Mouse (Mus musculus) layer of hippocampus, postnatal 10 days (tissue): ENCODE measurements around the gene Tomt. TPM values are rescaled to one million over a fixed set of nuclear protein-coding genes. Genes with fewer than 3 reads are reported as not detected.
"Not testable (repeated sequence)": the region's sequence is repeated elsewhere in the genome, so short reads cannot be mapped to it uniquely, and the experiment has no call there.

ENCODE experiments used
- DNase-seq, 2 experiments: peaks; one replicate each; pipeline ENCODE4 v3.0.0; 2021; ENCODE audit warnings: low spot score in 2 of 2
- long read RNA-seq: library from polyadenylated mRNA; stranded (forward); transcript quantifications from one replicate; pipeline ENCODE4 v2.0.0, GENCODE M21; 2023
- total RNA-seq, 2 experiments: library from RNA; stranded (reverse); gene quantifications; 2 replicates each; pipeline ENCODE4 v1.2.3; 2021

The Tomt gene
- under 1 TPM in 1 of 2 experiments, not detected in 1; 0.11 TPM for total RNA-seq
- long read RNA-seq = 0 reads

DNA sequence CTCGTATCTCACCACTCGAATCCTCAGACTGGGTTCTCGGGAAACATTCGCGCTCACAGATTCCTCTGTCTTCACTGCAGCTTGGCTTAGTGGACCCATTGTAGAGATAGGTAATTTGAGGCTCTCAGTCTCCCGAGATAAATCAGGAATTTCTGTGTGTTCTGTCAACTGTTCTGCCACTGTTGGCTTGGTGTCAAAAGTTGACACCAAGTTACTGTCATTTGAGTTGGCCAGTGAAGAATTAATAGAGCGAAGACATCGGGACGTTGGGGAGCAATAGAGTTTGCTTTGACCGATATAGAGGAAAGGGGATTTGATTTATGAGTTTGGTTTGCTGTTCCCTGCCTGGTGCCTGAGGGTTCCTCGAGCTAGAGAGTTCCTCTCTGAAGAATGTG lies at the start of gene Tomt:
Gene Tomt, minus strand, starts transcription at position 73 of the 395 bp plus-strand sequence.
- DNase-seq = no peak

DNA sequence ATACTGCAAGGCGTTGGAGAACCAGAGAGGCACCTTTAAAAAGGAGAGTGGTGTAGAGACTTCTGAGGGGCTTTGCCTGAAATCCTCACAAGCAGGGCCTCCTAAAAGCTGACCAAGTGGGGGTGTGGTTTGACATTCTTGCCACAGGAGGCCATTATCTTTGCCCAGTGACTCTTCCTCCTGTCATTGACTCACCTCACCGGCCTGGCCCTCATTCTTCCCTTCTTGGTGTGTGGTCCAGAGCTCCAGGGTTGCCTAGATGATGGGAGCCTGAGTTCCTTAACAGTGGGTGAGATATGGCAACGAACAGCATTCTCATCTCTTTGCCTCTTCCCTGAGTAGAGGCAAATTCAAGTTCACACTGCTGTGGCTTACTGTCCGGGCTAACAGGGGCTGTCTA lies 49.7 kb upstream of the Tomt start:
- no peak for DNase-seq

- DNase-seq = no peak
Observed at GRCm38 (mm10) chr7:101955276-101955675, 49.1 kb upstream of the Tomt start.

DNA sequence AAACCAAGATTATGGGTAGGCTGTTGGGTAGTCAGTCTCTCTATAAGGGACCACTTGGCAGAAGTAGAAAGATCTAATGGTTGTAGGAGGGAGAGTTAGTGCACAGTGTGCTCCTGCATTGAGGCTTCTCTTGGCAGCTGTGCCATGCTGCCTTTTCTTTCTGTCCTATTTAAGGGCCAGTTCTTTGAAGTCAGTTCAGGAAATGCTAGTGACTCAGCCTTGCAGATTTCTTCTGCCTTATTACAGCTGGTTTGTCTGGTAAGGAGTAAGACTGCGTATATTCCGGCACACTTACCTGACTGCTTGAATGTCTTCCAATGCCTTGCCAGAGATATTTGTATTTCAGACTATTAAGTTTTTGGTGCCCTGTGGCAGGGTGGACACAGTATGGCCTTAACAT lies 48.0 kb upstream of the Tomt start:
- no peak for DNase-seq

DNA sequence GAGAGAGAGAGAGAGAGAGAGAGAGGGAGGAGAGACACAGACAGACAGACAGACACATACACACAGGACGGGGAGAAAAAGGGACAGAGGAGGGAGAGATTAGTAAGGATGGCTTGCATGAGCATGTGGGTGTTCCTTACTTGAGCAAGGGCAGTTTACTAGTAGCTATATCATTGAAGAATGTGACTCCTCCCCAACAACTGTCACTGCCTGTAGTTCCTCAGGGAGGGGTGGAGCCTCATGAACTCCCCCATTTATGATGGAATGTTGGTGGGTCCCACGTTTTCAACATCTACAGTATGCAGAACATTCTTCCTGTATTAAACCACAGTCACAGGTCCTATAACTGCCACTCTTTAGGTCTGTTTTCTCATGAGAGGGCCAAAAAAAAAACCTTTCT lies 45.9 kb upstream of the Tomt start:
- no peak for DNase-seq

- DNase-seq = no peak
Observed at GRCm38 (mm10) chr7:101951648-101952047, 45.5 kb upstream of the Tomt start.

DNA sequence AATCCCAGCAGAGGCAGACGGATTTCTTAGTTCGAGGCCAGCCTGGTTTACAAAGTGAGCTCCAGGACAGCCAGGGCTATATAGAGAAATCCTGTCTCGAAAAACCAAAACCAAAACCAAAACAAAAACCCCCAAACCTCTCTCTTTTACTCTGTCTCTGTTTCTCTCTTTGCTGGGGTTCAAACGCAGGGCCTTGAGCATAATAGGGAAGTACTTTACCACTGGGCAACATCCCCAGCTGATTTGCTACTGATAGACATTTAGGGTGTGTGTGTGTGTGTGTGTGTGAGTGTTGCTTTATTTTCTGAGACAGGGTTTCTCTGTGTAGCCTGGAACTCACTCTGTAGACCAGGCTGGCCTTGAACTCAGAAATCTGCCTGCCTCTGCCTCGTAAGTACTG lies 42.8 kb upstream of the Tomt start:
- not testable (repeated sequence) for DNase-seq

- DNase-seq = no peak
Observed at GRCm38 (mm10) chr7:101939758-101940157, 33.6 kb upstream of the Tomt start.

- DNase-seq = no peak
Observed at GRCm38 (mm10) chr7:101938348-101938747, 32.2 kb upstream of the Tomt start.

DNA sequence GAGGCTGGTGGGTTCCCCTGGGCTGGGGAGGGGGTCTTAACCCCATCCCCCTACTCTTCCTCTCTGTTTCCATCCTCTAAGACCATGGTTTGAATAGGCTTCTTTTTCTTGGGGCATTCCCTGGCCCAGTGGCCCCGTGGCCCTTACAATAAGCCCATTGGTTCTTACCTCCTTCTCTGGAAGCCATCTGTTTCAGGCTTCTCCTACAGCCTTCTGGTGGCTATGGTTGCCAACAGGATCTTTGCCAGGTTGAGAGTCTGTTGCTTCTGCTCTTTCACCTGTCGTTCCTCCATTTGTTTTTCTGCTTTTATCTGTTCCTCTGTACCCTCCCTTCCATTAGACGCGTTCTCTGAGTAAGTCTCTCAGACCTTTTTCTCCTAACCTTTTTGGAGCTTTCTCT lies 31.4 kb upstream of the Tomt start:
- DNase-seq = peak; percentile 23 to 40

DNA sequence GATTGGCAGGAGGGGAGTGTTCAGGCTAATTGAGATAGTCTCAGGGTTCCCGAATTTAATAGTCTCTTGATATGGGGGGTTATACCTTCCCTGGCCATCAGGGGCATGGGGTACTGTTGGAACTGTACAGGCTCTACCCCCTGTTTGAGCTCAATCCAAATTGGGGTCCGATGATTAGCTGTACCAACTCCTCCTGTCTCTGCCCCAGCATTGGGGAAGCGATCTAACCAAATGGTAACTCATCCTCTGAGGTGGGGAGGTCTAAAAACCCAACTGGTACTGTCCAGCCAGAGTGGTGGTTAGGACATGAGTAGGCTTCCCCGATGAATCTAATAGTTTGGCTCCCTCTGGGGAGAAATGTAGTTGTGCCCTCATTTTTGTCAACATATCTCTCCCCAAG lies 30.8 kb upstream of the Tomt start:
- no peak for DNase-seq

DNA sequence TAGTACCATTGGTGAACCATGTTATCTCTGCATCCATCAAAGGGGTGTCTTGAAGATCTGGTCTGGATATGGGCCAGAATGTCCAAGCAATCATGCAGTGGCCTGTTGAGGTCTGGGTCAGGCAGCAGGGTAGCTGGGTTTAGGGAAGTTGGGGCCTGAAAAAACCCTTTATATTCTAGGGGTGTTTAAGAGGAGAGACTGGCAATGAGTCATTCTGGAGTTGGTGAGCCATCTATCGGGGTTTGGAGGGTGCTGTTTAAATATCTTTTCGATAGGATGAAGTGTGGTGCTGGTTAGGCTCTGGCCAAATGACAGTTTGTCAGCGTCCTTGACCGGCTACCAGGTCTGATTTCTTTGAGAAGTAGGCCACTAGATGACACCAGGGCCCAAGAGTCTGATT lies 29.8 kb upstream of the Tomt start:
- no peak for DNase-seq

- peak; percentile 94 to 96 for DNase-seq
Observed at GRCm38 (mm10) chr7:101933751-101934240, 27.6 kb upstream of the Tomt start, which contains the start of the genes Lrrc51 and Numa1. Lrrc51 (minus strand) TSS chr7:101933895. Numa1 (plus strand) TSS chr7:101934111.

DNA sequence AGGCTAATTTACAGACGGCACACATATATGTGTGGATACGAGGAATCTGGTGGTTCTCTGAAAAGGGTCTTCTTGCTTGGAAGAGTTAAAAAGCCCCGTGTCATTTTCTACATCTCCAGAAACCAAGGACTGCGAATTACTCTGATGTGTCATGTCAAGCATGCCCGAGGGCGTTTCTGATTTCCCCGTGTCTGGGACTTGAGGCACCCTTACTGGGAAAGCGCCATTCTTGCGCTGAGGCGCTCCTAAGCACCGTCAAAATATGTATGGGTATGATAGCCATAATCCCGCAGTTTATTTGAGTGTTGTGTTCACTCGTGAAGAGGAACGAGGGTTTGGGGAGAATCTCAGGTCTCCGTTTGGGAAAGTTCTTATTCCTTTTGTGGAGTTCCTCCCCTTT lies 27.1 kb upstream of the Tomt start:
- DNase-seq = no peak

DNA sequence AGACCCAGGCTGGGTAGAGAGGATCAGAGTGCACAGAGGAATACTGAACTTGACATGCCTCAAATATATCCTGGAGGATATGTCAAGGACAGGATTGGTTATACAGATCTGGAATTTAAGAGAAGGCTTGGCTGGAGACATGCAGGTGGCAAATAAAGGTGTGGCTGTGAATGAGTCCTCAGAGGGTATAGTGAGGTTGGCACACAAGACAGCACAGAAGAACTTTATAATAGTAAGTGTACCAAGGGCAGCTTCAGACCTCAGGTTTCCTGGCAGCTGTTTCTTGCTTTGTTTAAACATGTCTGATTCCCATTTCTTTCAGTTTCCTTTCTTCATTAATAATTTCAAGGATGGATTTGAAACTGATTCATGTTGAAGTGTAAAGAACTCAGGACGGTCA lies 26.4 kb upstream of the Tomt start:
- no peak for DNase-seq

DNA sequence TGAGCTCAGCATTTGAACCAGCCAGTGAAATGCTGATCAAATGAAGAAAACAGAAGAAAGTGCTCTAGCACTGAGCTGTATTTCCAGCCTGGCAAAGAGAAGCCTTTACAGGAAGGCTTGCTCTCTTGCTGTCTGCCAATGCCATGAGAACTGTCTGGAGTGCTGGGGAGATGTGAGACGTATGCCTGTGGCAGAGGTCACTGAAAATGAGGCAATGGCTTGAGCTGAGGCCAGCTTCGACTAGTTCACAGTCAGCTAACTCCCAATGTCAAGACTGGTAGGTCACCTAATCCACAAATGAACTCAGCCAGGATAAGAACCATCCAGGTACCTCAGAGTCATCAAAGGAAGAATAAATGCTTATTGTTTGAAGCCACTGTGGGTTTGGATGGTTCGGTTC lies 21.9 kb upstream of the Tomt start:
- DNase-seq = no peak

DNA sequence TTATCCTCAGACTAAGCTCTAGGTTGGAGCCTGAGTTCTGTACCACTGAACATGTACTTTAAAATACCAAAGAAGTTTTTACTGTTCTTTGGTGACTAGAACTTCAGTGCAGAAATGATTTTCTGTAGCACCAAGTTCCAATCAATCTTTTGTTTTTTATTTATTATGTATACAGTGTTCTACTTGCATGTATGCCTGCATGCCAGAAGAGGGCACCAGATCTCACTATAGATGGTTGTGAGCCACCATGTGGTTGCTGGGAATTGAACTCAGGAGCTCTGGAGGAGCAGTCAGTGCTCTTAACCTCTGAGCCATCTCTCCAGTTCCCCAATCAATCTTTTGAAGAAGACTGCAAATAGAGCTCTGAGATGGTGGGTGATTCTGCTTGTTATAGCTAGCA lies 19.7 kb upstream of the Tomt start:
- DNase-seq = not testable (repeated sequence)

DNA sequence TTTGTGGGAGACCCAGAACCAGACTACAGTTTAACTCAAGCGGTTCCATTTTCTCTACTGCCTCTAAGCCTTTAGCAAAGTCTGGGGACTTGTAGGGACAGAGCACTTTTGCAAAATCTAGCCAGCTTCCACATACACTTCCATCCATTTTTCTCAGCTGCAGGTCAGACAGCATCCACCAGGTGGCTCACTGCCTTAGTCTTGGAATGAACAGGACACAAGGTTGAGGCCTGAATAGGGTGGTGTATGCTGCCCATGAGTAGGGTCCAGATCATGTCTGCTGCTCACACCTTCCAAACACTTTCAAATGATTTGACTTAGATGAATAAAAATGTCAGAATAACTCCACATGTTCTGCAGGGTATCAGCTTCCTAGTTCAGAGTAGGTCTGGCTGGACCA lies 11.9 kb upstream of the Tomt start:
- DNase-seq = peak; percentile 64 to 73

- no peak for DNase-seq
Observed at GRCm38 (mm10) chr7:101911982-101912381, 5.8 kb upstream of the Tomt start.

GRCm38 (mm10) chr7:101910138-101910537 lies 4.0 kb upstream of the Tomt start:
- no peak for DNase-seq

DNA sequence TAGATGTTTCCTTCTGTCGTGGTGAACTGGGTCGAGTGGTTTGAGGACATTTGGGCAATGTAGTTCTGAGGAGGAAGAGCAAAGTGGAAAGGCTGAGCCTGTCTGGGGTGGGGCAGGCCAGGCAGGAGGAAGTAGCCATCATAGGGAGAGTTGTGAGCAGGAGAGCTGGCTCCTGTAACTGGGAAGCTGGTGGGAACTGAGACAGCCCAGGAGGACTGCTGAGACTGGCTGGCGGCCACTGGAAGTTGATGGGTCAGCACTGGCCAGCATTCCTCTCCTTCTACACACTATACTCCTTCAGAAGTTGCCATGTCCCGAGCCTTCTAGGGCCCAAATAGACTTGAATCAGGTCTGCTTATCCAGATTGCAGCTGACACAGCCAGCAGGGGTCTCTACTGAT lies 2.2 kb upstream of the Tomt start:
- DNase-seq = no peak

DNA sequence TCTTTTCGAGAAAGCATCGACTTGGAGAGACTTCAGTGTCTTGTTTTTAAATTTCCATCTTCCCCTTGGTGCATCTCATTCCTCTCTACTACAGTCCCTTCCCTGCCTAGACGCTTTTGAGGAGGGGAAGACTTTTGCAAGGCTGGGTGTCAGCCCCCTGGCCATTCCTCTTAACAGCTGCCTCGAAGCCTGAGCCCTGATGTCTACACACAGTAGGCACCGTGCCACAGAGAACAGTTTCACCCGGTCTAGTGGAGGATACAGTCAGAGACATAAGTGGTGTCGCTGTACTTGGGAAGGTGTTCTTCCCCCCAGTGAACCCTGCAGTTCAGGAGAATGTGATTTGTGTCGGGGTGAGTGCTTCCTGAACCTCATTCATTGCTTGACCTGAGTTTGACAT lies 537 bp upstream of the Tomt start:
- DNase-seq = no peak

- peak; percentile 99 for DNase-seq
Observed at GRCm38 (mm10) chr7:101905561-101906286, 435 bp downstream of the Tomt start, which contains the start of gene Lamtor1. Lamtor1 (plus strand) TSS chr7:101905904.
